Mouse (Mus musculus): ENCODE results near the gene Cuedc1. TPM values are rescaled to one million over a fixed set of nuclear protein-coding genes. Genes with fewer than 3 reads are reported as not detected.

The Cuedc1 gene
- 5.8 TPM for polyA plus RNA-seq (2014; fragmentation: Illumina TruSeq; extraction: RNeasy Lipid Tissue Mini Kit (QIAGEN cat#74804); ENCODE audit: low read depth, low replicate concordance)

GRCm38 (mm10) chr11:88098021-88098729 lies at the start of gene Cuedc1:
TSS of gene Cuedc1 (plus strand) at chr11:88098058.

DNA sequence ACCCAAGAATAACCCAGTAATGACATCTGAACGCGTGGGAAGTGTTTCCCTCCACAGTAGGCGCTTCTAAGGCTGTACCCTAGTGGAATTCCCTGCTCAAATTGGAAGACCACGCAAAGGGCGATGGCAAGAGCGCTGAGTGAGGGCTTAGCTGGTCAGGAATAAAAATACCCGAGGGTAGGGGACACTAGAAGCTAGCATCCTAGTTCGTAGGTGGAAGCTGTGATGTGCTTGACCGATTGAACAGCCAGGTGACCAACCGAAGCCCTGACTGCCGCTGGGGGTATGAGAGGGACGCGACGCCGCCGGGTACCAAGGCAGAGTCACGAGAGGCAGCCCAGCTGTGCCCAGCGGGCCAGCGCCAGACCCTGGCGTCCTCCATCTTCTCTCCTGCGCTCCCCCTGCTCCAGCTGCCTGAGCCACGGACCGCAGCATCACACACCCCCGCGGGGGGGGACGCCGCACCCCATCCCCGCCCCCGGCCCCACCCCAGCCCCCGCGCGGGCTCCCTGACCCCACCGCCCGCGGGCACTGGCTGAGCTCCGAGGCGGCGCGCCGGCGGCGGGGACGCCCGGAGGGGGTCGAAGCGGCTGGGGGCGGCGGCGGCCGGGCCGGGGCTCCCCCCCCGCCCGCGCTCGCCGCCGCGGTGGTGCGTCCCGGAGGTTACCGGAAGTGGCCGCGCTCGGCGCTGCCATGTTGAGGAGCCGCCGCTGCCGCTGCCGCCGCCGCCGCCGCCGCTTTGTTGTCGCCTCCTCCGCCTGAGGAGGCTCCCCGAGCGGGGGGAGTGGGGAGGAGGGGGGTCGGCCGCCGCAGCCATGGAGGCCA lies 30.1 kb upstream of the Cuedc1 start, which contains the start of gene Vezf1:
TSS of gene Vezf1 (plus strand) at position 694 of the 825 bp plus-strand sequence.

GRCm38 (mm10) chr11:88203712-88204532 lies 106.1 kb downstream of the Cuedc1 start, which contains the start of gene Mrps23:
TSS of gene Mrps23 (plus strand) at chr11:88204388.

Other genes starting within 250 kb of the Cuedc1 start
- 1.5 TPM for gene Mks1, start 244.8 kb upstream of the Cuedc1 start, polyA plus RNA-seq (2014; fragmentation: Illumina TruSeq; extraction: RNeasy Lipid Tissue Mini Kit (QIAGEN cat#74804); ENCODE audit: low read depth, low replicate concordance)
- gene Epx, start 222.5 kb upstream of the Cuedc1 start, polyA plus RNA-seq (2014; fragmentation: Illumina TruSeq; extraction: RNeasy Lipid Tissue Mini Kit (QIAGEN cat#74804); ENCODE audit: low read depth, low replicate concordance), result not detected
- gene Olfr462, start 205.8 kb upstream of the Cuedc1 start, polyA plus RNA-seq (2014; fragmentation: Illumina TruSeq; extraction: RNeasy Lipid Tissue Mini Kit (QIAGEN cat#74804); ENCODE audit: low read depth, low replicate concordance), result not detected
- gene Olfr463, start 200.7 kb upstream of the Cuedc1 start, polyA plus RNA-seq (2014; fragmentation: Illumina TruSeq; extraction: RNeasy Lipid Tissue Mini Kit (QIAGEN cat#74804); ENCODE audit: low read depth, low replicate concordance), result not detected
- not detected for gene Olfr464, start 177.1 kb upstream of the Cuedc1 start, polyA plus RNA-seq (2014; fragmentation: Illumina TruSeq; extraction: RNeasy Lipid Tissue Mini Kit (QIAGEN cat#74804); ENCODE audit: low read depth, low replicate concordance)
- gene Dynll2, start 110.5 kb upstream of the Cuedc1 start, polyA plus RNA-seq (2014; fragmentation: Illumina TruSeq; extraction: RNeasy Lipid Tissue Mini Kit (QIAGEN cat#74804); ENCODE audit: low read depth, low replicate concordance), result 152 TPM
- gene Srsf1, start 50.7 kb upstream of the Cuedc1 start, polyA plus RNA-seq (2014; fragmentation: Illumina TruSeq; extraction: RNeasy Lipid Tissue Mini Kit (QIAGEN cat#74804); ENCODE audit: low read depth, low replicate concordance), result 437 TPM
- gene Vezf1, start 29.8 kb upstream of the Cuedc1 start, polyA plus RNA-seq (2014; fragmentation: Illumina TruSeq; extraction: RNeasy Lipid Tissue Mini Kit (QIAGEN cat#74804); ENCODE audit: low read depth, low replicate concordance), result 68.6 TPM
- 77.2 TPM for gene Mrps23, start 106.3 kb downstream of the Cuedc1 start, polyA plus RNA-seq (2014; fragmentation: Illumina TruSeq; extraction: RNeasy Lipid Tissue Mini Kit (QIAGEN cat#74804); ENCODE audit: low read depth, low replicate concordance)
- 0.89 TPM for gene Ccdc182, start 196.0 kb downstream of the Cuedc1 start, polyA plus RNA-seq (2014; fragmentation: Illumina TruSeq; extraction: RNeasy Lipid Tissue Mini Kit (QIAGEN cat#74804); ENCODE audit: low read depth, low replicate concordance)